Mouse (Mus musculus): ENCODE results near the gene Rbm47. TPM values are rescaled to one million over a fixed set of nuclear protein-coding genes. Genes with fewer than 3 reads are reported as not detected.
A peak's percentile ranks its signal among the peaks of the same experiment; 100 is the strongest.

The Rbm47 gene
- polyA plus RNA-seq, 1 experiment from 2014 or later = 1.5 TPM

DNA sequence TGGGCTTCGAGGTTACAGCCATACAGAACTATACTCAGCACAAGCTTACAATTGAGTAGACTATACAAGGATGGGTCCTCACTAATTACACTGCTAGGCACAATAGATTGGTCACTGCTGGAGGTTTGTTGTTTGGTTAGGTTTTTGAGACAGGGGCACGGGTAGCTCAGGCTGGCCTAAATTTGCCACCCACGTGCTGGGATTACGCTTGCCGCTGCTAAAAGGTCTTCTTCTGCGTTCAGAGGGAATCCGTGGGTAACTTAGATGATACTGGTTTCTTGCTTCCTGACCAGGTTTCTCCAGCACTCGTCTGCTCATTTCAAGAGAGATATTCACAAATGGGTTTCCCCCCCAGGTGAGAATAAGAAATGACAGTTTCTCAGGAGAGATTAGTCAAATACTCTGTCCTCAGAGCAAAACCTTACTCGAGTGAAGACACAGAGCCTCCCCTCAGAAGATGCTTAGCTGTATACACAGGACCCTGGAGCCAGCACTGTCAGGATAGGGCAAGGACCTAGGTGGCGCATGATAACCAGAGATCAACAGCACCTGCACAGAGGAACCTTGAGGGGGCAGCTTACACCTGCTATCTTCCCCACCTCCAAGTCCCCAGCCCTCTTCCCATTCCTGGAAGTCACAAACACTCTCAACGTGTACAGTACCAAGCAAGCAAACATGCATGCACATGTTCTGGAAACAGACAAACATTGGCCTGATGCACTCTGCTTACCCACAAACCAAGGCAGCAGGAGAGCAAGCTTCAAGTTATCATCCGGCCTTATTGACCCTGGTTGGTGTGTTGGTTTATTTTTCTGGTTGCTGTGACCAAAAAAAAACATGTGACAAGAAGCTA is 104.6 kb downstream of the Rbm47 start:
- Histone ChIP-seq H3K4me1 (replicated peaks) (peaks cover 12% of the 10 kb centered on the region), H3K9me3 (no peaks in the 10 kb centered on the region), H3K27ac (replicated peaks) (no peak overlapping the region), H3K36me3 (no peaks in the 10 kb centered on the region), H3K9ac (no peak overlapping the region), H3K4me2 (no peak overlapping the region), H3K27me3 (peaks cover 11% of the 10 kb centered on the region; the same call in 1 of the 2 replicates), H3K4me3 (no peak overlapping the region)
- ATAC-seq (ENCODE audit: low read depth) = no peak
- WGBS = 86% methylated on average over 12 of the region's 12 CpGs

DNA sequence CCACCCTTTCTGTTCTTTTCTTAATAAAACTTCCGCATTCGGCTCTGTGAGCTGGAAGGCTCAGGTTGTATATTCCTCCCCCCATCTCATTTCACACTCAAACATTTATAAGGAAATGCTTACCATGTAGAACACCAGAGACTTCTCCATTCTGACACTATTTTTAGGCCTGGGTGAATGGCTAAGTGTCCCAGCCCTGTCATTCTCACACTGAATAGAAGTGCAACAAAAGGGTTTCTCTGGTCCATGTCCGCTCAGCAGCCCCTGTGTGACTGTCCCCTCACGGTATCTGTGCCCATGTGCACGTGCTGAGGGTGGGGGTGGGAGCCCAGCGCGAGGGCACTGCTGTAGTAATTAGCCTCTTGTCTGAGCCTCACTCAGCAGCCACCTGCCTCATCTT is 105.7 kb downstream of the Rbm47 start:
- peaks cover 11% of the 10 kb centered on the region; the same call in 1 of the 2 replicates for H3K27me3 ChIP-seq
- H3K9ac ChIP-seq = no peak overlapping the region
- no peaks in the 10 kb centered on the region for H3K9me3 ChIP-seq
- no peak overlapping the region for H3K4me2 ChIP-seq
- ATAC-seq (ENCODE audit: low read depth) = no peak
- no peak overlapping the region for H3K4me3 ChIP-seq
- 44% methylated on average over 7 of the region's 7 CpGs for WGBS
- peaks cover 19% of the 10 kb centered on the region for H3K4me1 ChIP-seq (replicated peaks)
- no peaks in the 10 kb centered on the region for H3K36me3 ChIP-seq
- no peak overlapping the region for H3K27ac ChIP-seq (replicated peaks)

DNA sequence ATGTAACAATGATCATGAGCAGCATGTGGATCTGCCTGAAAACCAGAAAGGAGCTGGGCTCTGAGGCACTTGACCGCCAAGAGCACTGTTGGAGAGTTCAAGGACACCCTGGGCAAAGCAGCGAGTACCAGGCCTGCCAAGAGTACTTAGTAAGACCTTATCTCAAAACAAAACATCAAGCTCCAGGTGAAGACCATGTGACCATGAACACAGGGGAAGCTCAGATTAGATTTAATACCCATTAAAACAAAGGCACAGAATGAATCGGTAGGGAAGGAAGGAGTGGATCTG is 110.0 kb downstream of the Rbm47 start:
- peaks cover 16% of the 10 kb centered on the region for H3K4me1 ChIP-seq (replicated peaks)
- H3K4me2 ChIP-seq = no peak overlapping the region
- ATAC-seq (ENCODE audit: low read depth) = no peak
- H3K27ac ChIP-seq (replicated peaks) = peak overlapping the region; percentile 33; the same call in 1 of the 2 replicates
- no peaks in the 10 kb centered on the region for H3K9me3 ChIP-seq
- no peaks in the 10 kb centered on the region for H3K27me3 ChIP-seq
- H3K4me3 ChIP-seq = no peak overlapping the region
- no peak overlapping the region for H3K9ac ChIP-seq
- H3K36me3 ChIP-seq = no peaks in the 10 kb centered on the region
- WGBS = 75% methylated on average over 3 of the region's 3 CpGs

DNA sequence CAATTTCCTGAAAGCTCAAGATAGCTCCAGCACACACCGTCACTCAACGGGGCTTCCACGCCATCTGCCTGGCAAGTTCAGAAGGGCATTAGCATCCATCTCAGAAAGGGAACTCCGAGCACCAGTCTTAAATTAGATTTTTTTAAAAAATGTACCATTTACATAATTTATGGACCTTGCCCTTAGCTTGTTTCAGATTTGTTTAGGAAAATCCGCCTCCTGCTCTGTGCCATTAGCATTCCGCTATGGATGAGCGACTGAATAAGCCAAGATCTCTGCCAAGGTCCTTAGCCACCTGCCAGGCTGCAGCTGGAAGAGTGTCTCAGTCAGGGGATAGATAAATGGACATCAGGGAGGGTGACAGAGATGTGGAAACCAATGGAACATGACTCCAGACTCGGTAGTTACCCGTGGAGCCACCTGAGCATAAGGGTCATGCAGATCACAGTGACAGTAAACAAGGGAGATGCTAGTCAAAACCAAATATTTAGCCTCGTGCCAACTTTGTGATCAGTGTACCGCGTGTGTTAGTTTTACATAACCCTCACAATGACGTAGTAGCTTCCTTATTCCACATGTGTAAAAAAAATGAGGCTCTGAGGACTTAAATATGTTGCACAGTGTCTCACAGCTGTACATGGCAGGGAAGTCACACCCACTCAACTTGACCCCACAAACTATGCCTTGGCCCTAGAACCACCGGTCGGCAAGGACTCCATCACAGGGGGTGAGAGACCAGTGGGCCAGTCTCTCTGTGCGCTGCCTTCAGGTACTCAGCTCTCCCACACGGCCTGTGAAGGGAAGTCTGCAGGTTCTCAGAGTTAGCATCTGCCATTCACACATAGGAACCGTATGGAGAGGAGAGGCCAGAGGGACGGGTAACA is 110.6 kb downstream of the Rbm47 start:
- H3K4me2 ChIP-seq = no peak overlapping the region
- no peaks in the 10 kb centered on the region for H3K36me3 ChIP-seq
- WGBS = 61% methylated on average over 19 of the region's 19 CpGs
- no peak overlapping the region for H3K4me3 ChIP-seq
- no peaks in the 10 kb centered on the region for H3K9me3 ChIP-seq
- peak overlapping the region; percentile 33; the same call in 1 of the 2 replicates for H3K27ac ChIP-seq (replicated peaks)
- peak; percentile 88 for ATAC-seq (ENCODE audit: low read depth)
- peaks cover 16% of the 10 kb centered on the region for H3K4me1 ChIP-seq (replicated peaks)
- H3K9ac ChIP-seq = no peak overlapping the region
- no peaks in the 10 kb centered on the region for H3K27me3 ChIP-seq

DNA sequence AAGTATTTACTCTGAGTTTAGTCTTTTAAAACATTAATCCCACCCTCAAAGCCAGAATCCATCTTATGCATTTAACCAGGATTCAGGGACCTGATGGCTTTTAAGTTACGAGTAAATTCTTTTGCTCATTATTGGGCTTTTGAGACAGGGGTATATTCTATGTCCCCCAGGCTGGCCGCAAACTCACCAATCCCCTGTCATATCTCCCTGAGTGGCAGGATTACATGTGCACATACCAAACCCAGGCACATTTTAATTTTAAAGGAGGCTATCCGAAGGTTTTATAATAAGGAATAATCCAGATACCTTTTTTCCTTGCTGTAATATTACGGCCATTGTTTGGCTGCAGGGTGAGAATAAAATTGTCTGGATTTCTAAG is 111.3 kb downstream of the Rbm47 start:
- Histone ChIP-seq H3K9me3 (no peaks in the 10 kb centered on the region), H3K4me2 (no peak overlapping the region), H3K4me1 (replicated peaks) (peaks cover 16% of the 10 kb centered on the region), H3K9ac (no peak overlapping the region), H3K27ac (replicated peaks) (peak overlapping the region; percentile 33; the same call in 1 of the 2 replicates), H3K4me3 (no peak overlapping the region), H3K36me3 (no peaks in the 10 kb centered on the region), H3K27me3 (no peaks in the 10 kb centered on the region)
- no peak for ATAC-seq (ENCODE audit: low read depth)
- WGBS = 85% methylated on average over 4 of the region's 4 CpGs

DNA sequence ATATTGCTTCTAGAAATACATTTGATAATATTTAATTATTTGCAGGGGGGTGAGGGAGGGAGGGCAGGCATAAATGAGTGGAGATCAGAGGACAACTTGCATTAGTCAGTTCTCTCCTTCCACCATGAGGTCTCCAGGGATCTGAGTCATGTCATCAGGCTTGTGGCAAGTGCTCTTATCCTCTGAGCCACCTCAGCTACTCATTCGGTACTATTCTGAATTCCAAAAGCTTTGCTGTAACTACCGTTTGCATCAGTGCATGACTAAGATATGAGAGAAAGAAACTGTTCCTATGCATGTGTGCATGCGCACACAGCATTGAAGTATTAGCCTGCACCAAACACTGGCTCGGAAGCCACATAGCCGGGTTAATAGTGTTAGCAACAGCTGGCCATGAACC is 114.1 kb downstream of the Rbm47 start:
- Histone ChIP-seq H3K4me1 (replicated peaks) (peaks cover 16% of the 10 kb centered on the region), H3K36me3 (no peaks in the 10 kb centered on the region), H3K4me3 (no peak overlapping the region), H3K9me3 (no peaks in the 10 kb centered on the region), H3K4me2 (no peak overlapping the region), H3K27ac (replicated peaks) (no peak overlapping the region), H3K27me3 (no peaks in the 10 kb centered on the region), H3K9ac (no peak overlapping the region)
- no peak for ATAC-seq (ENCODE audit: low read depth)
- WGBS = 88% methylated on average over 5 of the region's 5 CpGs

DNA sequence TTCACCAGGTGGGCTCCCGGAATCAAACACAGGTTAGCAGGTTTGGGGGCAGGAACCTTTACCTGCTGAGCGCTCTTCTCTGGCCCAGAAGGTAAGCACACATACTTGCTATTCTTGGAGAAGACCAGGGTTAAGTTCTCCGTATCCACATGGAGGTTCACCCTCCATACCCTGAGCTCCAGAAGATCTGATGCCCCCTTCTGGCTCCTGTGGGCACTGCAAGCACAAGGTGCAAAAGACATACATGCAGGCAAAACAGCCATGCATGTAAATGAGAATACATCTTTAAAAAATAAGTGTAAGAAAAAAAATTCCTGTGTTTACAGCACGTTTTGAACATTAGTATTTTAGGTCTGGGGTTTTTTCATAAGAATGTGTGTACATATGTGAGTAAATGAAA is 116.2 kb downstream of the Rbm47 start:
- Histone ChIP-seq H3K9ac (no peak overlapping the region), H3K27ac (replicated peaks) (no peak overlapping the region), H3K36me3 (no peaks in the 10 kb centered on the region), H3K4me2 (no peak overlapping the region), H3K4me3 (no peak overlapping the region), H3K9me3 (no peaks in the 10 kb centered on the region), H3K27me3 (no peaks in the 10 kb centered on the region), H3K4me1 (replicated peaks) (0 out of 2 replicates have a peak, but pooled peaks cover 3% of the 10 kb centered on the region)
- no peak for ATAC-seq (ENCODE audit: low read depth)
- WGBS = 77% methylated on average over 4 of the region's 4 CpGs

DNA sequence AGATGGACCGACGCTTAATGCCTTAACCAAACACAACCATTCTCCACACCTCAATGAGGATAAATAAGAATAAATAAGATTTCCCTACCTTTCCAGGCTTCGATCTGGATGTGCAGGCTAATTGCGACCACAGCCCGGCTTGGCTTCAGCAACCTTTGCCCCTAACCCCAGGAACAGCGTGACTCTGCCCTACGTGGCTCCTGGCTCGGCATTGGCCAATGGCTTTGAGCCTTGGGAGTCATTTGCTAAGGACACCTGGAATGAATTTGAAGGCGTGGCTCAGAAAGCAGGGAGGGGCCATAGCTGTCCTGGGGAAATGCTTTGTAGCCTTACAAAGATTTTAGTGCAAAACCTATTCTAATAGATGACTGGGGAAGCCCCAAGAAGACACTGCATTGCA is 118.5 kb downstream of the Rbm47 start:
- no peaks in the 10 kb centered on the region for H3K9me3 ChIP-seq
- no peak overlapping the region for H3K9ac ChIP-seq
- no peak overlapping the region for H3K4me3 ChIP-seq
- no peaks in the 10 kb centered on the region for H3K27me3 ChIP-seq
- H3K36me3 ChIP-seq = no peaks in the 10 kb centered on the region
- ATAC-seq (ENCODE audit: low read depth) = no peak
- H3K4me2 ChIP-seq = no peak overlapping the region
- H3K27ac ChIP-seq (replicated peaks) = no peak overlapping the region
- WGBS = 70% methylated on average over 9 of the region's 9 CpGs
- H3K4me1 ChIP-seq (replicated peaks) = no peaks in the 10 kb centered on the region; the same call in 1 of the 2 replicates

DNA sequence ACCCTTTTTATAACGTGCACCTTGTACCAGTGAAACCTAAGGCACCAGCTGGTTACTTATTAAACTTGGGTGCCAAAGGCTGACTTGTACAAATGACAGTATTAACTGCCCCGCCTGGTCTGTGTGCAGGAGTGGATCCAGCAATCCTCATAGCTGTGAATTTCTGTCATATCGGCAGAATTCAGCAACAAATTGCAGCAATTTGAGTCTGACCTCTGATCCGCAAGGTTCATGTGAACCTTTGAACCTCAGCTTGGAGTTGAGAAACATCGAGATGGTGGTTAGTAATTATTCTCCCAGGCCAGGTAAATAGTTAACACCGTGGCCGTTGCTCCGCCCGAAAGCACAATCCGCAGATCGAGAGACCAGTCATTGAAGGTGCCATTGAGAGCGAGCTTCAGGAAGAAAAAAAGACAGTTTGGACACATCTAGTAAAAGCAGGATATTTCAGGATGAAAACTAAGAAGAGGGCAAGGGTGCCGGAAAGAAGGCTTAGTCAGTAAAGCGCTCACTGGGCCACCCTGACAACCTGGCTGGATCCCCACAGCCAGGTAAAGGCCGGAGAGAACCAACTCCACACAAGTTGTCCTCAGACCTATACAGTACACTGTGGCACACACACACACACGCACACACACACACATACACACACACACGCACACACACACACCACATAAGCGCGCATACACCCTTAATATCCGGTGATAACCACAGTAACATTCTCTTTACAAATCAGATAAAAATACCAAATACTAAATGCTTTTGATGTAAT is 120.0 kb downstream of the Rbm47 start:
- Histone ChIP-seq H3K9ac (no peak overlapping the region), H3K4me1 (replicated peaks) (no peaks in the 10 kb centered on the region; the same call in 1 of the 2 replicates), H3K4me3 (no peak overlapping the region), H3K4me2 (no peak overlapping the region), H3K9me3 (no peaks in the 10 kb centered on the region), H3K27me3 (no peaks in the 10 kb centered on the region), H3K27ac (replicated peaks) (no peak overlapping the region), H3K36me3 (no peaks in the 10 kb centered on the region)
- WGBS = 88% methylated on average over 20 of the region's 20 CpGs
- no peak for ATAC-seq (ENCODE audit: low read depth)

DNA sequence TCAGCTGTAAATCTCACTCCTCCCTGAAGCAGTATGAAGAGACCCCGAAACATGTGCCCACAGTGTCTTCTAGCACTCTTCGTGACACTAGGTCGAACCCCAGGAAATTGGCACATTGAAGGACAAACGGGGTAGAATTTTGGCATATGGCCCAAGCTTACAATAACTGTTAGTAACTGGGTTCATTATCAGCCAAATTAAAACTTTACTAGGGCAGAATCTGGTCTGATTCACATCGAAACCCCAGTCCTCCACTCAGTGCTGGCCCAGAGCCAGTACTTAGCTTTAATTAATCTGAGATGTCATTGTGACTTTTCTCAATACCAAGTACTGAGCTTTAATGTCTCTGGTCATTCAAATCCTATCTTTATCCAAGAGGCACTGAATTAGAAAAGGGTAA is 122.1 kb downstream of the Rbm47 start:
- Histone ChIP-seq H3K4me2 (no peak overlapping the region), H3K4me3 (no peak overlapping the region), H3K27ac (replicated peaks) (no peak overlapping the region), H3K4me1 (replicated peaks) (no peaks in the 10 kb centered on the region; the same call in 1 of the 2 replicates), H3K36me3 (no peaks in the 10 kb centered on the region), H3K9me3 (no peaks in the 10 kb centered on the region), H3K9ac (no peak overlapping the region), H3K27me3 (no peaks in the 10 kb centered on the region)
- no peak for ATAC-seq (ENCODE audit: low read depth)
- 73% methylated on average over 5 of the region's 5 CpGs for WGBS

DNA sequence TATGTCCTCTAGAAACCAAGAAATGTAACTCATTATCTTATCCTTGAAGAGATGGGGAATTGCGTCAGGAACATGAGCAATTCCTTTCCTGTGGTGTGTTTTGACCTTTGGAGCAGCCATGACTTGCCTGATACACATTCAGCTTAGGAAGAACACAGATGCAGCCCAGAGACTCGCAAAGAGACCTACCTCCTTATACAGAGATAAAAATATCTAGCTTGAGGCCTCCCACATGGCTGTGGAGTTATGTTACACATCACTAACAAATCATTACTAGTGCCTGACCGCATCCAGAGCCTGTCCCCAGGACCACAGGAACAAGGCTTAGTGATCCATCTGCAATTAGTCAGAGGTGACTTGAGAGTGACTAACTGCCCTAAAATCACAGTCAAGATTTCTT is 126.6 kb downstream of the Rbm47 start:
- no peak overlapping the region for H3K4me3 ChIP-seq
- H3K4me1 ChIP-seq (replicated peaks) = no peaks in the 10 kb centered on the region
- no peak overlapping the region for H3K9ac ChIP-seq
- H3K4me2 ChIP-seq = no peak overlapping the region
- no peak for ATAC-seq (ENCODE audit: low read depth)
- H3K36me3 ChIP-seq = no peaks in the 10 kb centered on the region
- H3K9me3 ChIP-seq = no peaks in the 10 kb centered on the region
- 84% methylated on average over 3 of the region's 3 CpGs for WGBS
- H3K27ac ChIP-seq (replicated peaks) = no peak overlapping the region
- H3K27me3 ChIP-seq = no peaks in the 10 kb centered on the region

DNA sequence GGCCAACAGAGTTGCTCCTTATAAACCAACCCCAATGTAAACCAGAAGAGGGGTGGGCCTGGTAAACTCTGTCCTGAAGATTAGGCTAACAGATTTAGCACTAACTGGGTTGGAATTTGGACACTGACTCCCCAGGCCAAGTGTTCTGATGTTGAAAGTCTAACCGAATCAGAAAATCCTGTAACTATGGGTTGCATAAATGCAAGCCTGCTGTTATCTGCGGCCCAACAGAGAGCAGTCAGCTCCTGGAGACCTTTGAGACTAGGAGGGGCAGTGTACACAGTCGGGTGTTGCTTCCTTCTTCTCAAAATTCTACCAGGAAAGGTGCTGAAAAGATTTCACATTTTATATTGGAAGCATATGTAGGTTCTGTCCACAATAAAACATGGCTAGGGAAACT is 129.0 kb downstream of the Rbm47 start:
- no peak overlapping the region for H3K4me3 ChIP-seq
- no peak overlapping the region for H3K27ac ChIP-seq (replicated peaks)
- no peaks in the 10 kb centered on the region for H3K27me3 ChIP-seq
- WGBS = 92% methylated on average over 3 of the region's 3 CpGs
- H3K9me3 ChIP-seq = no peaks in the 10 kb centered on the region
- H3K4me2 ChIP-seq = no peak overlapping the region
- no peak overlapping the region for H3K9ac ChIP-seq
- no peaks in the 10 kb centered on the region for H3K36me3 ChIP-seq
- no peak for ATAC-seq (ENCODE audit: low read depth)
- H3K4me1 ChIP-seq (replicated peaks) = no peaks in the 10 kb centered on the region
